Mouse (Mus musculus) cerebellum, adult 11-12 months (tissue): ENCODE results near the gene Atp13a3.
A peak's percentile ranks its signal among the peaks of the same experiment; 100 is the strongest.
"Not testable (repeated sequence)": the region's sequence is repeated elsewhere in the genome, so short reads cannot be mapped to it uniquely, and the experiment has no call there.

Experiments used
- DNase-seq: peaks from one replicate; pipeline ENCODE4 v3.0.0; 2022

Atp13a3 gene

DNA sequence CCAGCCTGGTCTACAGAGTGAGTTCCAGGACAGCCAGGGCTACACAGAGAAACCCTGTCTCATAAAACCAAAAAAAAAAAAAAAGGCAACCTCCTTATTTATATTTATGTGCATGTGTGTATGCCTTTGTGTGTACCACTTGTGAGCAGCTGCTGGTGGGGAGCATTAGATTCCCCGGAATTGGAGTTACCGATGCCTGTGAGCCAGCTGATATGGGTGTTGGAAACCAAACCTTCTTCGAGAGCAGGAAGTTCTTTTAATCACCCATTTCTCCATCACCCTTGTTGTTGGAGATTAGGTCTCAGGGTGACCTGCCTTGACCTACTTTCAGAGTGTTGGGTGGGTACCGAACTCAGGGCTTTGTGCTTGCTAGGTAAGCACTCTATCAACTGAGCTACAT lies 5.1 kb upstream of the Atp13a3 start:
- no peak for DNase-seq

DNA sequence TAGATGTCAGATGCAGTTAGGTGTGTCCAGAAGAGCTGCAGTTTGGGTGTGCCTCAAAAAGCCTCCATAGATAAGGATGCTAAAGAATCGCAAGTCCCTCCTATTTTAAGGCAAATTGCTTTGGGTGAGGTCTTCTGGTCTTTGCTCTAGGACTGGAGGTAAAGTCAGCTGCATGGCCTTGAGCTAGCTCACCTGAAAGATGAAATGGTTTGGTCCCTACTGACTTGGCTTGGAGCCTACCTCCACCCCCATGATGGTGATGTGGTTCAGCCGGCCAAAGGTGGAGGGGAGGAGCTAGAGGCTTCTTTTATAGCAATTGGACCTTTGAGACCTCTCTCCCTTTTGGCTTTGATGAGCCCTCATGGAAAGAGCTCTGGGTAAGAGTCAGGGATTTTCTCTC lies 1.7 kb upstream of the Atp13a3 start:
- DNase-seq = no peak

- no peak for DNase-seq
Measured at GRCm38 (mm10) chr16:30403528-30403927, 2.2 kb downstream of the Atp13a3 start.

DNA sequence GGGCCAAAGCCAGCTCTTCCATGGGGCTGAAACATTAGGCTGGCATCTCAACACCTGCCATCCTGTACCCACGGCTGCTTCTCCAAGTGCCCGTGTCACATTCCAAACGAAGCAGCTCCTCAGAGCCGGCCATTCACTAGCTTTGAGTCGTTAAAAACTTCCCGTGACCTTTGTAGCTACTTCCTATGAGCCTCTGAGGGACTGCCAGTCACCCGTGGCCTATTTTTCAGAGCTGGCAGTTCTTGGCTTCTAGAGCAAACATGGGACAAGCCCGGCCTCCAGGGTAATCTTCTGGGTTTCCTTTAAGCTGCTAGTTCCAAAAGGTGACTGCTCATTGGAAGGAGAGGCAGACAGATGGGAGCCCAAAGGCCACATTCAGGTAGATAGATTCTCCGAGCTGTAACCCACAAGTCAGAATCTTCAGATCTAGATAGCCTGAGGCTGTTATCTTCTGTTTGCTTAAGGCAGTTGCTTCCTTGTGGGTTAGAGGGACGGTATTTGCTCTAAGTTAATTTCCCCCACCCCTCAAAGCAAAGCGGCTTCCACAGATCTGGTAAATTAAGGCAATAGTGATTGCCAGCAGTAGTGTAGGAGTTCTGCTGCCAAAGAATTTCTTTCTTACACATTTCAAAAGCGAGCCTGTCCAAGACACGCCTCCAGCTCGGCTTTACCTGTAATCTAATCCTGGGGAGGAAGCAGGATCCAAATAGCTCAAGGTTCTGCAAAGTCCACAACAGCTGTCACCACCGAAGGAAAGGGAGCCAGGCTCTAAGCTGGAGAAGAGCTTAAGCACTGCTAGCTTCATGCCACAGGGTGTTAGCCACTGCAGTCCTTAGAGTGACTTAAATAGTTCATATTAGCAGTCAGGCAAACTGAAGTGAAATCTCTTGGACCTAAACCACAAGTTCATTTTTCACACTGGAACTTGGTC lies 8.4 kb downstream of the Atp13a3 start:
- DNase-seq = no peak

DNA sequence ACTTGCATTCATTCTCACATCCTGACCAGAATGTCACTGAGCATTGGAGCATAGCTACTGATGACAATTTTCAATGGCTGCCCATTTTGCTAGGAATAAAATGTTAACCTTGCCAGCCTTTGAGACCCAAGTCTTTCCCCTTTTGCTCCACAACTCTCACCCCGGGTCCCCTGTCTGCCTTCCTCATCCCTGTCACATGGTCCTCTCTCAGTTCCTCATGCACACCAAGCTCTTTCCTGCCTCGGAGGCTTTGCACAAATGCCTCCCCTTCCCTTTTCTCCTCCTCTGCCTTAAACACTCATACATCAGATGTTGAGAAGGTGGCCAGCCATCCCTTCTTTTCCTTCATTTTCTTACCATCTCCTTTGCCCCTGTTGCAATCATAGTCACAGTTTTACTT lies 10.6 kb downstream of the Atp13a3 start:
- no peak for DNase-seq

GRCm38 (mm10) chr16:30390650-30391340 lies 15.0 kb downstream of the Atp13a3 start:
- no peak for DNase-seq

DNA sequence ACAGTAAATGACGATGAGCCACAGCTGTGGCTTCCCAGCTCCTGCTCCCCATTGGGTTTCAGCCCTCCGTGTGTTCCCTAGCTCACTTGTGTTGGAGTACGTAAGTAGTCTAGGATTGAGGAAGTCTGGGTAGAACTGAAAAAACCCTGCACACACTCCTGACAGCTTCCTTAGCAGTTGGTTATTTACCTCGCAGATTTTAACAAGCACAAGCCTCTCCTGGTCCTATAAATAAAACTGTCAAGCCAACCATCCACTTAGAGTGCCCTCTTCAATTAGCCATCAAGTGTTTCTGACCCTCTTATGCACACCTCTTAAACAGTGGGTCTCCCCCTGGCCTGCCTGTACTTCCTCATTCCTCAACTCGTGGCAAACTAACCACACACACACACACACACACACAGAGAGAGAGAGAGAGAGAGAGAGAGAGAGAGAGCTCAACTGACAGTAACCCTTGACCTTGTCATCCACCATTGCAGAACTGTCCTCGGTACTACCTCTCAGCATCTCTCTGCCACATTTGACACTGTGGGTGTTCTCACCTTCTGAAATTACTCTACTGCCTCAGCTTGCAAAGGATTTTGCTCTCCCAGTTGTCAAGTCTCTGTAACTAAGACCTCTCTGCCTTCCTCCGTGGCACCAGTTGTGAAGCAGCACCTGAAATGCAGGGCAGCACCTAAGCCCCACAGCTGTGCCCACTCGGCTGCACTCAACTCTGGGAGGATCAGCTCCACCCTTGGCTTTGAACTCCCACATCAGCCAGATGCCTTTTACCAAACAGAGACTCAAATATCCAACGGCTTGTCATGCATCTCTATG lies 15.7 kb downstream of the Atp13a3 start:
- DNase-seq = peak; percentile 9

- peak; percentile 35 for DNase-seq
Measured at GRCm38 (mm10) chr16:30389210-30389684, 16.5 kb downstream of the Atp13a3 start.

- DNase-seq = peak; percentile 90
Measured at GRCm38 (mm10) chr16:30388522-30389209, 17.1 kb downstream of the Atp13a3 start.

GRCm38 (mm10) chr16:30387871-30388460 lies 17.8 kb downstream of the Atp13a3 start:
- DNase-seq = peak; percentile 46

- DNase-seq = no peak
Measured at GRCm38 (mm10) chr16:30386911-30387439, 18.8 kb downstream of the Atp13a3 start.

DNA sequence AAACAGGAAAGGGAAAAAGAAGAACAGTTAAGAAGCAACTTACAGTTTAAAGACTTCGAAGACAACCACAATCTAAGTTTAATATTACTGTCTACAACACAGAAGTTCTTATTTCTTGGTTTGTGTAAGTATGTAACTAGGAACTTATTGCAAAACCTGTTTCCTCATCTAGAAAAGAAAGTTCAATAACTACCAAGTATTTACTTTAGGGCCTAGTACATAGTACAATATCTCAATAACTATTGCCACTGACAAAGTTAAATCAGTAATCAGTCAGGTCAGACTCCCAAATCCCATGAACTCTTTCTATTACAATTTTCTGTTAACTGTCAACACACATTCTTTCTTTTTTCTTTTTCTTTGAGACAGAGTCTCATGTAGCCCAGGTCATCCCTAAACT lies 20.2 kb downstream of the Atp13a3 start:
- DNase-seq = no peak

- no peak for DNase-seq
Measured at GRCm38 (mm10) chr16:30376237-30376636, 29.5 kb downstream of the Atp13a3 start.

GRCm38 (mm10) chr16:30374927-30375326 lies 30.8 kb downstream of the Atp13a3 start:
- DNase-seq = no peak

DNA sequence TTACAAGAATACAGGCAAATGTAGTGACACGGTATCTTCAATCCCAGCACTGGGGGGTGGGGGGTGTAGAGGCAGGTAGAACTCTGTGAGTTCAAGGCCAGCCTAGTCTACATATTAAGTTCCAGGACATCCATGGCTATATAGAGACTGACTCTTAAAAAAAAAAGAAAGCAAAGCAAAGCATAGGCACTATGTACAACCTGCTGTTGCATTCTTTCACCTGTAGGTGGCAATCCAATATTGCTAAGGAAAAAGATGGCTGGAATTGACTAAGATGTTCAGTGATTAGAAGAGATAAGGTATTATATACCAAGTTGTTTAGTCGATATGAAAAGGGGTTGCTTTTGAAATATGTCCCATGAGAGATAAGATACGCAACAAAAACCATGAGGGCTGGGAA lies 31.5 kb downstream of the Atp13a3 start:
- DNase-seq = peak; percentile 12

DNA sequence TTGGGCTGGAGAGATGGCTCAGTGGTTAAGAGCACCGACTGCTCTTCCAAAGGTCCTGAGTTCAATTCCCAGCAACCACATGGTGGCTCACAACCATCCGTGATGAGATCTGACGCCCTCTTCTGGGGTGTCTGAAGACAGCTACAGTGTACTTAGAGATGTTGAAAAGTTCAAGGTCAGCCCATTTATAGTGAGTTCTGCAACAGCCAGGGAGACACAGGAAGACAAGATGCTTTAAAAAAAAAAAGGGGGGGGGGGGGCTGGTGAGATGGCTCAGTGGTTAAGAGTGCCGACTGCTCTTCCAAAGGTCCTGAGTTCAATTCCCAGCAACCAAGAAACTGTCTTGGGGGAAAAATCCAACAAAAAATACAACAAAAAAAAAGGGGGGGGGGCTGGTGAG lies 32.5 kb downstream of the Atp13a3 start:
- not testable (repeated sequence) for DNase-seq

GRCm38 (mm10) chr16:30367395-30367794 lies 38.4 kb downstream of the Atp13a3 start:
- DNase-seq = no peak

- DNase-seq = no peak
Measured at GRCm38 (mm10) chr16:30364604-30365003, 41.2 kb downstream of the Atp13a3 start.

DNA sequence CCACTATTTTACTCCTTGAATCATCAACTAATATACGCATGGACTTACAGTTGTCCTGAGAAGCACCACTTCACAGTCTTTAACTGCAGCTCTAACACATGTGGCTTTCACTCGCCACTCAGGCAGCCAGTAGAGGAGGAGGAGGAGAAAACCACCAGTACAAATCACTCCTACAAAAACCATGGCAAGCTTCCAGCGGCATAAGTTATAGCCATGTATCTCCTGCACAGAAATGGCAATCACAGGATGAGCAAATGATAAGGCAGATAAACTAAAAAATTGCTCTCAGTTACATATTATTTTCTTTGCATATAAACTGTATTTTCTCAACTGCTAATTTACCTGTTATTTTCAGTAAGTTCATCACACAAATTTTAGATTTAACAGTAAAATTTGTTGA lies 43.2 kb downstream of the Atp13a3 start:
- no peak for DNase-seq

DNA sequence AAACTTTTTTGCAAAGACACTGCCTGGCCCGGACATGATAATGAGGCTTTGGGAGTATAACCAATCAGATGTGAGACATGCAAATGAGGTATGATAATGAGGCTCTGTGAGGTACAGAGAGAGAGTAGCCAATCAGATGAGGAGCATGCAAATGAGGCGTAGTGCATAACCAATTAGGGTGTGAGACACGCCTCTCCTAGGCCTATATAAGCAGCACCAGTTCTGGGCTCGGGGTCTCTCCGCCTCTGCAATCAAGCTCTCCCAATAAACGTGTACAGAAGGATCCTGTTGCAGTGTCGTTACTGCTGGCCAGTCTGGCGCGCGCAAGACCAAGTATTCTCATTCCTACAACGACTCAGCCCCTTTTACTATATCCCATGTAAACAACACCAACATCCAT lies 52.3 kb downstream of the Atp13a3 start:
- not testable (repeated sequence) for DNase-seq

GRCm38 (mm10) chr16:30314236-30314635 lies 91.5 kb downstream of the Atp13a3 start:
- no peak for DNase-seq

- DNase-seq = no peak
Measured at GRCm38 (mm10) chr16:30310647-30311046, 95.1 kb downstream of the Atp13a3 start, which contains the start of gene Gp5. Gene Gp5 (minus strand): TSS chr16:30310779.
